Mouse (Mus musculus): ENCODE results near the gene 1700061G19Rik. TPM values are rescaled to one million over a fixed set of nuclear protein-coding genes. Genes with fewer than 3 reads are reported as not detected.

1700061G19Rik gene
- under 1 TPM; 0.10 to 0.27 TPM for polyA plus RNA-seq (2017; shearing (Covaris generic))

GRCm38 (mm10) chr17:56874936-56875651 is at the start of gene 1700061G19Rik:
Gene 1700061G19Rik (plus strand): TSS chr17:56875477.

GRCm38 (mm10) chr17:56830411-56831110 is 44.7 kb upstream of the 1700061G19Rik start, which contains the start of gene Rfx2:
Gene Rfx2 (minus strand): TSS chr17:56831013.

GRCm38 (mm10) chr17:56874237-56874636 is 1.0 kb upstream of the 1700061G19Rik start, which contains the start of gene Acsbg2:
Gene Acsbg2 (minus strand): TSS chr17:56874447.

GRCm38 (mm10) chr17:56935363-56936131 is 60.3 kb downstream of the 1700061G19Rik start, which contains the start of gene Mllt1:
Gene Mllt1 (minus strand): TSS chr17:56935415.

Other genes with a start within 250 kb of the 1700061G19Rik start
- 10 to 100 TPM; 34.4 to 41.3 TPM for gene Lonp1, start 248.6 kb upstream of the 1700061G19Rik start, polyA plus RNA-seq (2017; shearing (Covaris generic))
- under 1 TPM; 0.16 to 0.36 TPM for gene Catsperd, start 247.3 kb upstream of the 1700061G19Rik start, polyA plus RNA-seq (2017; shearing (Covaris generic))
- 10 to 100 TPM; 79.3 to 90.3 TPM for gene Ranbp3, start 202.2 kb upstream of the 1700061G19Rik start, polyA plus RNA-seq (2017; shearing (Covaris generic))
- 100 to 1,000 TPM; 284 to 322 TPM for gene Ndufa11, start 157.7 kb upstream of the 1700061G19Rik start, polyA plus RNA-seq (2017; shearing (Covaris generic))
- gene Vmac, start 157.5 kb upstream of the 1700061G19Rik start, polyA plus RNA-seq (2017; shearing (Covaris generic)): 10 to 100 TPM; 11.9 to 18.9 TPM
- not detected for gene Nrtn, start 117.9 kb upstream of the 1700061G19Rik start, polyA plus RNA-seq (2017; shearing (Covaris generic))
- 10 to 100 TPM; 37.5 to 47.0 TPM for gene Dus3l, start 110.7 kb upstream of the 1700061G19Rik start, polyA plus RNA-seq (2017; shearing (Covaris generic))
- gene Prr22, start 105.2 kb upstream of the 1700061G19Rik start, polyA plus RNA-seq (2017; shearing (Covaris generic)): 1 to 10 TPM in 1 of 2 experiments, under 1 TPM in 1; 0.69 to 1.7 TPM
- gene Rfx2, start 44.5 kb upstream of the 1700061G19Rik start, polyA plus RNA-seq (2017; shearing (Covaris generic)): 1 to 10 TPM in 1 of 2 experiments, under 1 TPM in 1; 0.95 to 1.7 TPM
- not detected for gene Acsbg2, start 1.0 kb upstream of the 1700061G19Rik start, polyA plus RNA-seq (2017; shearing (Covaris generic))
- 10 to 100 TPM; 31.3 to 45.7 TPM for gene Mllt1, start 59.9 kb downstream of the 1700061G19Rik start, polyA plus RNA-seq (2017; shearing (Covaris generic))
- not detected for gene Acer1, start 106.6 kb downstream of the 1700061G19Rik start, polyA plus RNA-seq (2017; shearing (Covaris generic))
- gene Clpp, start 114.8 kb downstream of the 1700061G19Rik start, polyA plus RNA-seq (2017; shearing (Covaris generic)): 10 to 100 TPM; 46.4 to 81.8 TPM
- 10 to 100 TPM; 25.2 to 32.7 TPM for gene Alkbh7, start 121.9 kb downstream of the 1700061G19Rik start, polyA plus RNA-seq (2017; shearing (Covaris generic))
- not detected for gene Pspn, start 124.5 kb downstream of the 1700061G19Rik start, polyA plus RNA-seq (2017; shearing (Covaris generic))
- 10 to 100 TPM; 78.7 to 81.9 TPM for gene Gtf2f1, start 135.8 kb downstream of the 1700061G19Rik start, polyA plus RNA-seq (2017; shearing (Covaris generic))
- under 1 TPM in 1 of 2 experiments, not detected in 1; 0.25 TPM for gene Gm17949, start 136.0 kb downstream of the 1700061G19Rik start, polyA plus RNA-seq (2017; shearing (Covaris generic))
- 10 to 100 TPM; 38.5 to 45.9 TPM for gene Khsrp, start 156.0 kb downstream of the 1700061G19Rik start, polyA plus RNA-seq (2017; shearing (Covaris generic))
- gene Slc25a41, start 166.2 kb downstream of the 1700061G19Rik start, polyA plus RNA-seq (2017; shearing (Covaris generic)): under 1 TPM in 1 of 2 experiments, not detected in 1; 0.33 TPM
- 1 to 10 TPM in 1 of 2 experiments, under 1 TPM in 1; 0.81 to 2.7 TPM for gene Crb3, start 183.6 kb downstream of the 1700061G19Rik start, polyA plus RNA-seq (2017; shearing (Covaris generic))
- gene Slc25a23, start 184.4 kb downstream of the 1700061G19Rik start, polyA plus RNA-seq (2017; shearing (Covaris generic)): 10 to 100 TPM in 1 of 2 experiments, 1 to 10 TPM in 1; 4.3 to 12.1 TPM
- 100 to 1,000 TPM; 278 to 303 TPM for gene Dennd1c, start 203.0 kb downstream of the 1700061G19Rik start, polyA plus RNA-seq (2017; shearing (Covaris generic))
- gene Tubb4a, start 212.3 kb downstream of the 1700061G19Rik start, polyA plus RNA-seq (2017; shearing (Covaris generic)): 1 to 10 TPM; 1.8 to 2.4 TPM
- 10 to 100 TPM in 1 of 2 experiments, 1 to 10 TPM in 1; 8.9 to 10.4 TPM for gene Tnfsf9, start 229.8 kb downstream of the 1700061G19Rik start, polyA plus RNA-seq (2017; shearing (Covaris generic))

Data from activated CD4-positive, CD25-positive, alpha-beta regulatory T cell (primary cell).